Mouse (Mus musculus): ENCODE data around the gene Dmwd. TPM values are rescaled to one million over a fixed set of nuclear protein-coding genes. Genes with fewer than 3 reads are reported as not detected.

Dmwd gene
- polyA plus RNA-seq, 1 experiment, result 116 TPM

DNA sequence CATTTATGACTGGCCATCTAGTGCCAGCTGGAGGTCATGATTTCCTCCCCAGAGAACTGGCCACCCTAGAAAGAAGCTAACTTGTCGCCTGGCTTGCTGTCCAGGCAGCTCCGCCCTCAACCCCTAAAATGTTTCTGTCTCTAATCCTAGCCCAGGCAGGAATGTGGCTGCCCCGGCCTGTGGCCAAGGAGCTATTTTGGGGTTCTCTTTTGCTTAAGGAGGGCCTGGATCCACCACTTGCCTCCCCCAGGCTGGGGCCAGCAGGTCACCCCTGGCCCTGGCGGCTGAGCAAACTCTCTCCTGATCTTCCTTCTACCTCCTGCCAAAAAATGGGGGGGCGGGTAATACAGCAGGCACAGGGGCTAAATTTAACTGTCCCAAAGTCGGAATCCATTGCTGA lies 7.1 kb downstream of the Dmwd start:
- H3K4me3 ChIP-seq (replicated peaks; ENCODE audit: insufficient read depth, low read depth, low read length), result no peak overlapping the region
- H3K4me1 ChIP-seq (ENCODE audit: control insufficient read depth, insufficient read depth, low read length), result no peaks in the 10 kb centered on the region; the same call in 1 of the 2 replicates
- DNase-seq, result no peak
- TF ChIP-seq POLR2A (IDR thresholded peaks at IDR 0.05; ENCODE audit: borderline replicate concordance, insufficient read depth, low read length), result no peak
- no peak for TF ChIP-seq CTCF (IDR thresholded peaks at IDR 0.05; ENCODE audit: borderline replicate concordance, insufficient read depth, low read depth, low read length)
- WGBS, result 46% methylated on average over 6 of the region's 6 CpGs
- H3K27me3 ChIP-seq (ENCODE audit: control insufficient read depth, insufficient read depth, low read length), result no peaks in the 10 kb centered on the region
- H3K27ac ChIP-seq (ENCODE audit: insufficient read depth, low read length), result no peak overlapping the region

DNA sequence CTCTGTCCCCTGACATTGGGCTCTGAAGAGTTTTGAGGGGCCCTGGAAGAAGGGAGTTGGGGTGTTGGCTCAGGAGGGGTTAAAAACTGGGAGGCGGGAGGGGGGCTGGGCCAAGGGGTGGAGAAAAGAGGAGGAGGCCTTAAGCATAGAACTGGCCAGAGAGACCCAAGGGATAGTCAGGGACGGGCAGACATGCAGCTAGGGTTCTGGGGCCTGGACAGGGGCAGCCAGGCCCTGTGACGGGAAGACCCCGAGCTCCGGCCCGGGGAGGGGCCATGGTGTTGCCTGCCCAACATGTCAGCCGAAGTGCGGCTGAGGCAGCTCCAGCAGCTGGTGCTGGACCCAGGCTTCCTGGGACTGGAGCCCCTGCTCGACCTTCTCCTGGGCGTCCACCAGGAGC lies 7.7 kb downstream of the Dmwd start, which contains the start of gene Dmpk:
TSS of gene Dmpk (plus strand) at position 149 of the 400 bp plus-strand sequence.
- H3K4me3 ChIP-seq (replicated peaks; ENCODE audit: insufficient read depth, low read depth, low read length), result no peak within 1 kb of the TSS
- TF ChIP-seq CTCF (IDR thresholded peaks at IDR 0.05; ENCODE audit: borderline replicate concordance, insufficient read depth, low read depth, low read length) (no peak), POLR2A (IDR thresholded peaks at IDR 0.05; ENCODE audit: borderline replicate concordance, insufficient read depth, low read length) (no peak)
- WGBS, result 46% methylated on average over 10 of the region's 10 CpGs
- H3K27ac ChIP-seq (ENCODE audit: insufficient read depth, low read length), result no peak within 1 kb of the TSS
- H3K4me1 ChIP-seq (ENCODE audit: control insufficient read depth, insufficient read depth, low read length), result no peaks in the 10 kb centered on the region; the same call in 1 of the 2 replicates
- DNase-seq, result no peak
- H3K27me3 ChIP-seq (ENCODE audit: control insufficient read depth, insufficient read depth, low read length), result no peaks in the 10 kb centered on the region

DNA sequence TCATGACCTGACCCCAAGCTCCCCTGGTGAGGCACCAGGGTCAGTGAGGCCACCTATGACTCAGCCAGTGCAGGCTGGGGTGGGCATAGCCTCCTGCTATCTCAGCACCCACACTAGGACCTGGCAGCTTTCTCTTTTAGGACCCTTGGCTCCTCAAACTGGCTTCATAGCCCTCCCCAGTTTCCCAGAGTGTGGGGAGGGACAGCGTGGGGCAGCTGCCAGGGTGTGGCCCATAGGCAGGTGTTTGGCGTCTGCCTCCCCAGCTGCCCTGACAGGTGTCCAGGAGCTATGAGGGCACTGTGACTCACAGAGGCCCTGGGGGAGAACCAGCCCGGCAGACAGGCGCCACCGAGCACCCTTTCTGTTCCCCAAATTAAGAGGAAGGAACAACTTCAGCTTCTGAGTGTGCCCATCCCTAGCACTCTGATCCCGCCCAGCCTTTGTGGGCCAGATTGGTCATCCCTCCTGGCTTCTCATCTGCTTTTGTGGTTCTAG lies 8.3 kb downstream of the Dmwd start:
- TF ChIP-seq CTCF (IDR thresholded peaks at IDR 0.05; ENCODE audit: borderline replicate concordance, insufficient read depth, low read depth, low read length) (no peak), POLR2A (IDR thresholded peaks at IDR 0.05; ENCODE audit: borderline replicate concordance, insufficient read depth, low read length) (no peak)
- Histone ChIP-seq H3K4me3 (replicated peaks; ENCODE audit: insufficient read depth, low read depth, low read length) (no peak overlapping the region), H3K4me1 (ENCODE audit: control insufficient read depth, insufficient read depth, low read length) (no peaks in the 10 kb centered on the region; the same call in 1 of the 2 replicates), H3K27me3 (ENCODE audit: control insufficient read depth, insufficient read depth, low read length) (no peaks in the 10 kb centered on the region), H3K27ac (ENCODE audit: insufficient read depth, low read length) (no peak overlapping the region)
- WGBS, result 63% methylated on average over 6 of the region's 6 CpGs
- no peak for DNase-seq

DNA sequence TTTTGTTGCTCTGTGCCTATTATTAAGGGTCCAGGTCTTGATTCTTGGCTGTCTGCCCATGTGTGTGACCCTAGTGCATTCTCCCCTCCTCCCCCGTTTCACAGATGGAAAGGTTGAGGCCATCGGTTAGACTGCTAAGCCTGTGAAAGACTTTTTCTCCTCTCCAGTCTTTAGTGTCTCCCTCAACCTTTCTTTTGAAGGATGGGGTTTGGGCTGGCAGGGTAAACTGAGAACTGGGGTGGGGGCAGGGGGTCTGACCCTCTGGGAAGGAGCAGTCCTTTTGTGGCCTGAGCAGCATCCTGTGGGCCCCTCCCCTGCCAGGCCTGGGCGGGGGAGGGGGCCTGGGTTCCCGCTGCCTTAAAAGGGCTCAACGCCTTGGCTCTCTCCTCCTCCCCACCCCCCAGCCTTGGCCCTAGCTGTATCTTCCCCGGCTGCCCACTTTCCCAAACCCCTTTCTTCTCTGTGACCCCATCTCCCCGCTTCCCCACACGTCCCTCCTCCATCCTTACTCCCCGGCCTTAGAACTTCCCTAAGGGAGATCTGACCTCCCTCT lies 9.0 kb downstream of the Dmwd start:
- Histone ChIP-seq H3K4me3 (replicated peaks; ENCODE audit: insufficient read depth, low read depth, low read length) (no peak overlapping the region), H3K4me1 (ENCODE audit: control insufficient read depth, insufficient read depth, low read length) (no peaks in the 10 kb centered on the region; the same call in 1 of the 2 replicates), H3K27ac (ENCODE audit: insufficient read depth, low read length) (no peak overlapping the region), H3K27me3 (ENCODE audit: control insufficient read depth, insufficient read depth, low read length) (no peaks in the 10 kb centered on the region)
- TF ChIP-seq POLR2A (IDR thresholded peaks at IDR 0.05; ENCODE audit: borderline replicate concordance, insufficient read depth, low read length), result no peak
- no peak for TF ChIP-seq CTCF (IDR thresholded peaks at IDR 0.05; ENCODE audit: borderline replicate concordance, insufficient read depth, low read depth, low read length)
- no peak for DNase-seq
- WGBS, result 36% methylated on average over 9 of the region's 9 CpGs

DNA sequence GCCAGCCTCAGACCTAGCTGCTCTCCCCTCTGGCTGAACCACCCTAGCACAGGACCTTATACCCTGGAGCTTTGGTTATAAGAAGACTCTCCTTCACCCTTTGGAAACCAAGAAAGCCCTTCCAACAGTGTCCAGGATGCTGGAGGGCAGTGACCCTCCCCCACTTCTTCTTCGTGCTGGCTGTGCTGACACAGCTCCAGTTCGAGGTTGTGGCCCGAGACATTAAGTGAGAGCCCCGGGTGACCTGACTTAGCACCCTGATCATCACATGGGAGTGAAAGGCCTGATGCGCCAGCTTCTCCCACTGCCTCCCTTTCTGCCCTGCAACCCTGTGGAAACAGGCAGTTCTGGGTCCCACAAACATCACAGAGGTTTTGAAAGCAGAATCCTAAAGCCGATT lies 9.5 kb downstream of the Dmwd start:
- Histone ChIP-seq H3K27ac (ENCODE audit: insufficient read depth, low read length) (no peak overlapping the region), H3K4me1 (ENCODE audit: control insufficient read depth, insufficient read depth, low read length) (no peaks in the 10 kb centered on the region), H3K27me3 (ENCODE audit: control insufficient read depth, insufficient read depth, low read length) (no peaks in the 10 kb centered on the region), H3K4me3 (replicated peaks; ENCODE audit: insufficient read depth, low read depth, low read length) (no peak overlapping the region)
- WGBS, result 25% methylated on average over 6 of the region's 6 CpGs
- no peak for DNase-seq
- TF ChIP-seq POLR2A (IDR thresholded peaks at IDR 0.05; ENCODE audit: borderline replicate concordance, insufficient read depth, low read length), result no peak
- TF ChIP-seq CTCF (IDR thresholded peaks at IDR 0.05; ENCODE audit: borderline replicate concordance, insufficient read depth, low read depth, low read length), result no peak

DNA sequence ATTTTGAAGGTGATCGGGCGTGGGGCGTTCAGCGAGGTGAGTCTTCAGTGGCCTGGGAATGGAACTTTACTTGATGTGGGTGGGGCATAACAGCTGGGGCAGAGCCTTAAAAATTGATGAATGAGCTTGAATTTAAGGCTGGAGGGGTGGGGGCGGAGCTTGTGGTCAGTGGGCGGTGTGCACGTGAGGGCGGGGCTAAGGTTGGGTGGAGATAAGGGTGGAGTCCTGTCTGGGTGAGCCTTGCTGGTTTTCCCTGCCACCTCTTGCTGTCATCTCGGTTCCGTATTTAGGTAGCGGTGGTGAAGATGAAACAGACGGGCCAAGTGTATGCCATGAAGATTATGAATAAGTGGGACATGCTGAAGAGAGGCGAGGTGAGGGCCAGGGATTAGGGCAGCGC lies 10.0 kb downstream of the Dmwd start:
- no peak for DNase-seq
- WGBS, result 29% methylated on average over 14 of the region's 14 CpGs
- H3K27me3 ChIP-seq (ENCODE audit: control insufficient read depth, insufficient read depth, low read length), result no peaks in the 10 kb centered on the region
- TF ChIP-seq CTCF (IDR thresholded peaks at IDR 0.05; ENCODE audit: borderline replicate concordance, insufficient read depth, low read depth, low read length) (no peak), POLR2A (IDR thresholded peaks at IDR 0.05; ENCODE audit: borderline replicate concordance, insufficient read depth, low read length) (no peak)
- H3K4me3 ChIP-seq (replicated peaks; ENCODE audit: insufficient read depth, low read depth, low read length), result no peak overlapping the region
- H3K27ac ChIP-seq (ENCODE audit: insufficient read depth, low read length), result no peak overlapping the region
- no peaks in the 10 kb centered on the region for H3K4me1 ChIP-seq (ENCODE audit: control insufficient read depth, insufficient read depth, low read length)

- WGBS, result 78% methylated on average over 18 of the region's 18 CpGs
- Histone ChIP-seq H3K27ac (ENCODE audit: insufficient read depth, low read length) (no peak overlapping the region), H3K27me3 (ENCODE audit: control insufficient read depth, insufficient read depth, low read length) (no peaks in the 10 kb centered on the region), H3K4me3 (replicated peaks; ENCODE audit: insufficient read depth, low read depth, low read length) (no peak overlapping the region), H3K4me1 (ENCODE audit: control insufficient read depth, insufficient read depth, low read length) (no peaks in the 10 kb centered on the region)
- TF ChIP-seq POLR2A (IDR thresholded peaks at IDR 0.05; ENCODE audit: borderline replicate concordance, insufficient read depth, low read length), result no peak
- no peak for TF ChIP-seq CTCF (IDR thresholded peaks at IDR 0.05; ENCODE audit: borderline replicate concordance, insufficient read depth, low read depth, low read length)
- DNase-seq, result no peak
Measured at GRCm38 (mm10) chr7:19086760-19087159, 10.7 kb downstream of the Dmwd start.

- peak; percentile 43 to 52 for DNase-seq
- 34% methylated on average over 10 of the region's 10 CpGs for WGBS
- Histone ChIP-seq H3K27ac (ENCODE audit: insufficient read depth, low read length) (no peak overlapping the region), H3K4me1 (ENCODE audit: control insufficient read depth, insufficient read depth, low read length) (no peaks in the 10 kb centered on the region), H3K27me3 (ENCODE audit: control insufficient read depth, insufficient read depth, low read length) (no peaks in the 10 kb centered on the region), H3K4me3 (replicated peaks; ENCODE audit: insufficient read depth, low read depth, low read length) (no peak overlapping the region)
- TF ChIP-seq POLR2A (IDR thresholded peaks at IDR 0.05; ENCODE audit: borderline replicate concordance, insufficient read depth, low read length) (no peak), CTCF (IDR thresholded peaks at IDR 0.05; ENCODE audit: borderline replicate concordance, insufficient read depth, low read depth, low read length) (peak; percentile 71)
Measured at GRCm38 (mm10) chr7:19088813-19089212, 12.8 kb downstream of the Dmwd start.

All from cerebellum, adult 2 months (tissue).